Mouse (Mus musculus) cerebellum, adult 2 months (tissue): ENCODE data around the gene Trim54. TPM values are rescaled to one million over a fixed set of nuclear protein-coding genes. Genes with fewer than 3 reads are reported as not detected.
A peak's percentile ranks its signal among the peaks of the same experiment; 100 is the strongest.

Experiments used
- DNase-seq, 2 experiments: peaks; one replicate each; pipeline ENCODE4 v3.0.0; 2021
- H3K27ac ChIP-seq: fragments of 200-500 bp; 2 replicates; pipeline ENCODE4 v1.5.1; 2012; ENCODE audit warnings: low read length, control low read depth, inconsistent platforms; ENCODE audit not compliant: insufficient read depth
- H3K27me3 ChIP-seq: fragments of 200-500 bp; 2 replicates; pipeline ENCODE4 v1.6.1; 2012; ENCODE audit warnings: inconsistent platforms, mild to moderate bottlenecking, low read length, moderate library complexity; ENCODE audit not compliant: control insufficient read depth, insufficient read depth
- H3K4me1 ChIP-seq: fragments of 200-500 bp; 2 replicates; pipeline ENCODE4 v1.6.1; 2011; ENCODE audit warnings: low read length; ENCODE audit not compliant: control insufficient read depth, insufficient read depth
- H3K4me3 ChIP-seq: fragments of 200-500 bp; replicated peaks from 2 replicates; pipeline ENCODE3; 2011; ENCODE audit warnings: mild to moderate bottlenecking, low read depth, low read length, control low read depth; ENCODE audit not compliant: insufficient read depth
- CTCF ChIP-seq: fragments of 200-500 bp; IDR thresholded peaks from 2 replicates; pipeline ENCODE4 v1.5.1; 2011; ENCODE audit warnings: low read depth, mild to moderate bottlenecking, control low read depth, low read length, moderate library complexity, borderline replicate concordance; ENCODE audit not compliant: insufficient read depth
- POLR2A ChIP-seq: fragments of 200-500 bp; IDR thresholded peaks from 2 replicates; pipeline ENCODE4 v1.6.1; 2011; ENCODE audit warnings: low read length, control low read depth, borderline replicate concordance; ENCODE audit not compliant: insufficient read depth
- WGBS: fragments of 180-500 bp; shearing (Covaris S2); methylation state at CpG from one replicate; pipeline ENCODE4 v1.1.7; 2018; 5-methylcytosine and 5-hydroxymethylcytosine counted together
- polyA plus RNA-seq: library from polyadenylated mRNA; depleted of rRNA; stranded (reverse); fragments of >200 nt; gene quantifications from 2 replicates; pipeline ENCODE4 v1.2.3, GENCODE M21; 2012; rRNA removed

Trim54 gene
- polyA plus RNA-seq, 1 experiment: not detected

- under 1% methylated on average over 59 of the region's 59 CpGs for WGBS
- DNase-seq: peak; percentile 96 to 98
- Histone ChIP-seq H3K27ac (peak within 1 kb of the TSS; percentile 84), H3K4me1 (no peaks in the 10 kb centered on the region), H3K4me3 (peak within 1 kb of the TSS; percentile 77), H3K27me3 (no peaks in the 10 kb centered on the region)
- no peak for TF ChIP-seq CTCF
- peak; percentile 90 for TF ChIP-seq POLR2A
Observed at GRCm38 (mm10) chr5:31179766-31180630, 63.5 kb downstream of the Trim54 start, which contains the start of the genes Gm29609 and Gtf3c2. TSS of gene Gm29609 (minus strand) at chr5:31179911. TSS of gene Gtf3c2 (minus strand) at chr5:31180144.

- TF ChIP-seq CTCF: no peak
- no peak for TF ChIP-seq POLR2A
- H3K4me1 ChIP-seq: no peaks in the 10 kb centered on the region
- DNase-seq: no peak
- H3K27me3 ChIP-seq: no peaks in the 10 kb centered on the region
- no peak overlapping the region for H3K27ac ChIP-seq
- H3K4me3 ChIP-seq: no peak overlapping the region
- WGBS: 92% methylated on average over 9 of the region's 9 CpGs
Observed at GRCm38 (mm10) chr5:31181183-31181770, 64.8 kb downstream of the Trim54 start.

GRCm38 (mm10) chr5:31183678-31184077 is 67.2 kb downstream of the Trim54 start:
- TF ChIP-seq CTCF (no peak), POLR2A (no peak)
- WGBS: 57% methylated on average over 4 of the region's 4 CpGs
- no peaks in the 10 kb centered on the region for H3K27me3 ChIP-seq
- no peak for DNase-seq
- no peak overlapping the region for H3K27ac ChIP-seq
- no peak overlapping the region for H3K4me3 ChIP-seq
- H3K4me1 ChIP-seq: no peaks in the 10 kb centered on the region

Other genes with a start within 250 kb of the Trim54 start
- 64.6 and 67.2 TPM in 2 replicates for gene Tmem214, start 248.7 kb upstream of the Trim54 start, polyA plus RNA-seq
- 15.1 TPM in 2 replicates for gene Agbl5, start 228.0 kb upstream of the Trim54 start, polyA plus RNA-seq
- 174 and 187 TPM in 2 replicates for gene Ost4, start 208.9 kb upstream of the Trim54 start, polyA plus RNA-seq
- gene Emilin1, start 203.3 kb upstream of the Trim54 start, polyA plus RNA-seq: 1.7 and 2.6 TPM in 2 replicates
- gene Khk, start 195.3 kb upstream of the Trim54 start, polyA plus RNA-seq: 34.1 and 34.2 TPM in 2 replicates
- gene Cgref1, start 171.1 kb upstream of the Trim54 start, polyA plus RNA-seq: 16.7 and 18.5 TPM in 2 replicates
- gene Preb, start 156.4 kb upstream of the Trim54 start, polyA plus RNA-seq: 228 and 241 TPM in 2 replicates
- gene Tcf23, start 148.1 kb upstream of the Trim54 start, polyA plus RNA-seq: 0.28 and 0.29 TPM in 2 replicates
- gene Atraid, start 68.4 kb upstream of the Trim54 start, polyA plus RNA-seq: 170 and 175 TPM in 2 replicates
- gene Slc5a6, start 67.8 kb upstream of the Trim54 start, polyA plus RNA-seq: 45.1 and 49.6 TPM in 2 replicates
- 21.7 and 23.4 TPM in 2 replicates for gene Cad, start 61.9 kb upstream of the Trim54 start, polyA plus RNA-seq
- gene Dnajc5g, start 10.4 kb upstream of the Trim54 start, polyA plus RNA-seq: not detected in 2 replicates
- 19.7 and 23.5 TPM in 2 replicates for gene Slc30a3, start 8.5 kb upstream of the Trim54 start, polyA plus RNA-seq
- gene Ucn, start 22.1 kb downstream of the Trim54 start, polyA plus RNA-seq: 1.2 TPM in 1 of 2 replicates, not detected in the other
- 91.1 and 91.7 TPM in 2 replicates for gene Mpv17, start 37.5 kb downstream of the Trim54 start, polyA plus RNA-seq
- gene Gm29609, start 63.2 kb downstream of the Trim54 start, polyA plus RNA-seq: 3.9 and 4.1 TPM in 2 replicates
- gene Gtf3c2, start 63.4 kb downstream of the Trim54 start, polyA plus RNA-seq: 94.6 and 100 TPM in 2 replicates
- gene Snx17, start 76.5 kb downstream of the Trim54 start, polyA plus RNA-seq: 124 and 125 TPM in 2 replicates
- gene Eif2b4, start 76.7 kb downstream of the Trim54 start, polyA plus RNA-seq: 87.1 and 93.7 TPM in 2 replicates
- 44.5 and 45.4 TPM in 2 replicates for gene Zfp513, start 85.6 kb downstream of the Trim54 start, polyA plus RNA-seq
- 83.9 and 84.1 TPM in 2 replicates for gene Ppm1g, start 104.0 kb downstream of the Trim54 start, polyA plus RNA-seq
- gene Nrbp1, start 124.2 kb downstream of the Trim54 start, polyA plus RNA-seq: 143 and 148 TPM in 2 replicates
- gene Gm9970, start 124.5 kb downstream of the Trim54 start, polyA plus RNA-seq: 0.48 TPM in 1 of 2 replicates, not detected in the other
- 4.3 and 5.2 TPM in 2 replicates for gene Krtcap3, start 135.0 kb downstream of the Trim54 start, polyA plus RNA-seq
- gene Ift172, start 174.4 kb downstream of the Trim54 start, polyA plus RNA-seq: 69.3 and 75.3 TPM in 2 replicates
- 184 and 190 TPM in 2 replicates for gene Fndc4, start 179.4 kb downstream of the Trim54 start, polyA plus RNA-seq
- gene Gckr, start 180.7 kb downstream of the Trim54 start, polyA plus RNA-seq: 1.2 and 1.4 TPM in 2 replicates